Mouse (Mus musculus) liver, embryonic 14.5 days (tissue): ENCODE measurements at regions not wholly inside any gene's neighbourhood (a gene's known extent, or its start where the extent isn't known, plus 50 kb on each side); places are given as distances from the start of the nearest gene placed in this dataset.

ENCODE experiments used
- CTCF ChIP-seq: IDR thresholded peaks from 2 replicates; pipeline ENCODE4 v1.5.1; 2016; ENCODE audit warnings: antibody characterized with exemption, low read depth, control low read depth
- EP300 ChIP-seq: IDR thresholded peaks from 2 replicates; pipeline ENCODE4 v1.6.1; 2016; ENCODE audit warnings: antibody characterized with exemption, low read depth

- no peak for TF ChIP-seq EP300
- TF ChIP-seq CTCF: no peak
Measured at GRCm38 (mm10) chr5:132959901-132960300, 416.8 kb upstream of the Auts2 start.
